Mouse (Mus musculus) CH12.LX (cell line): ENCODE results near the gene Scfd1. TPM values are rescaled to one million over a fixed set of nuclear protein-coding genes. Genes with fewer than 3 reads are reported as not detected.

Source experiments
- DNase-seq: peaks from one replicate; pipeline ENCODE4 v3.0.0-alpha.2; 2013; ENCODE audit errors: extremely low read depth
- H3K27ac ChIP-seq: 2 replicates; pipeline ENCODE4 v1.5.1; 2012; ENCODE audit warnings: low read depth, mild to moderate bottlenecking, control low read depth, moderate library complexity; ENCODE audit not compliant: insufficient read depth
- H3K27me3 ChIP-seq: replicated peaks from 2 replicates; pipeline ENCODE3; 2012; ENCODE audit warnings: inconsistent platforms
- H3K36me3 ChIP-seq, 2 experiments: replicated peaks in 1 of 2; 2 replicates each; pipeline versions ENCODE3 to v1.6.1; 2012; ENCODE audit warnings: inconsistent platforms in 1 of 2, low read length in 1 of 2, mild to moderate bottlenecking in 1 of 2, mixed read lengths in 1 of 2, moderate library complexity in 1 of 2; ENCODE audit not compliant: control insufficient read depth in 1 of 2, insufficient read depth in 1 of 2
- H3K4me1 ChIP-seq, 2 experiments: 2 replicates each; pipeline ENCODE4 v1.6.1; 2012; ENCODE audit warnings: inconsistent platforms in 1 of 2, moderate library complexity in 1 of 2; ENCODE audit not compliant: insufficient read depth in 2 of 2, control insufficient read depth in 1 of 2
- H3K4me2 ChIP-seq: 2 replicates; pipeline ENCODE4 v1.6.1; 2012; ENCODE audit warnings: low read depth, mild to moderate bottlenecking, control low read depth; ENCODE audit not compliant: poor library complexity, insufficient read depth, severe bottlenecking
- H3K4me3 ChIP-seq, 3 experiments: fragments of 150-350 bp in 1 of 3; sonication (generic) in 1 of 3; replicated peaks in 1 of 3; 2 replicates each; pipeline versions ENCODE3 to v1.5.1; 2011 to 2012; ENCODE audit warnings: low read depth in 2 of 3, low read length in 2 of 3, mild to moderate bottlenecking in 2 of 3, moderate library complexity in 2 of 3, control low read depth in 1 of 3, improper control_type of control experiment in 1 of 3, inconsistent platforms in 1 of 3, mixed read lengths in 1 of 3; ENCODE audit not compliant: poor library complexity in 1 of 3
- H3K79me2 ChIP-seq: replicated peaks from 2 replicates; pipeline ENCODE4 v1.6.1; 2012; ENCODE audit warnings: mild to moderate bottlenecking, moderate library complexity; ENCODE audit not compliant: control insufficient read depth, poor library complexity, insufficient read depth, severe bottlenecking; ENCODE audit errors: extremely low read depth
- H3K9ac ChIP-seq: 2 replicates; pipeline ENCODE4 v1.6.1; 2012; ENCODE audit warnings: low read depth, mild to moderate bottlenecking, control low read depth, moderate library complexity; ENCODE audit not compliant: insufficient read depth
- H3K9me3 ChIP-seq: replicated peaks from 2 replicates; pipeline ENCODE3; 2012; ENCODE audit warnings: low read length, inconsistent platforms, mixed read lengths
- CHD2 ChIP-seq: IDR thresholded peaks from 2 replicates; pipeline ENCODE4 v1.6.1; 2011; ENCODE audit warnings: low read length, improper control_type of control experiment
- CTCF ChIP-seq, 2 experiments: IDR thresholded peaks in 1 of 2; conservative IDR thresholded peaks in 1 of 2; 2 replicates each; pipeline ENCODE4 v1.5.1; 2011 to 2012; ENCODE audit warnings: low read depth in 2 of 2, low read length in 2 of 2, improper control_type of control experiment in 1 of 2, inconsistent platforms in 1 of 2, mild to moderate bottlenecking in 1 of 2, moderate library complexity in 1 of 2
- EP300 ChIP-seq: IDR thresholded peaks from 2 replicates; pipeline ENCODE4 v1.6.1; 2011; ENCODE audit warnings: low read length, improper control_type of control experiment
- IRF4 ChIP-seq: IDR thresholded peaks from 2 replicates; pipeline ENCODE4 v1.6.1; 2014; ENCODE audit warnings: low read depth, mild to moderate bottlenecking, inconsistent platforms, low read length, improper control_type of control experiment
- JUN ChIP-seq: IDR thresholded peaks from 2 replicates; pipeline ENCODE4 v1.6.1; 2011; ENCODE audit warnings: low read depth, mild to moderate bottlenecking, low read length, improper control_type of control experiment, moderate library complexity; ENCODE audit not compliant: insufficient read depth
- MAX ChIP-seq: IDR thresholded peaks from 2 replicates; pipeline ENCODE4 v1.6.1; 2011; ENCODE audit warnings: low read length, improper control_type of control experiment
- MEF2A ChIP-seq: IDR thresholded peaks from 2 replicates; pipeline ENCODE4 v1.6.1; 2014; ENCODE audit warnings: low read depth, mild to moderate bottlenecking, inconsistent platforms, low read length, improper control_type of control experiment, borderline replicate concordance
- MXI1 ChIP-seq: IDR thresholded peaks from 2 replicates; pipeline ENCODE4 v1.6.1; 2011; ENCODE audit warnings: mild to moderate bottlenecking, low read depth, low read length, improper control_type of control experiment
- MYC ChIP-seq: IDR thresholded peaks from 2 replicates; pipeline ENCODE4 v1.6.1; 2011; ENCODE audit warnings: low read depth, mild to moderate bottlenecking, improper control_type of control experiment, low read length
- NRF1 ChIP-seq: IDR thresholded peaks from 2 replicates; pipeline ENCODE4 v1.6.1; 2014; ENCODE audit warnings: low read depth, mild to moderate bottlenecking, inconsistent platforms, low read length, improper control_type of control experiment, moderate library complexity
- POLR2A ChIP-seq: IDR thresholded peaks from 2 replicates; pipeline ENCODE4 v1.6.1; 2011; ENCODE audit warnings: low read depth, mild to moderate bottlenecking, improper control_type of control experiment, low read length
- POLR2AphosphoS2 ChIP-seq: IDR thresholded peaks from 2 replicates; pipeline ENCODE4 v1.6.1; 2011; ENCODE audit warnings: low read depth, low read length, improper control_type of control experiment
- SIN3A ChIP-seq: IDR thresholded peaks from 2 replicates; pipeline ENCODE4 v1.6.1; 2012; ENCODE audit warnings: low read length, improper control_type of control experiment, inconsistent platforms
- ZC3H11A ChIP-seq: IDR thresholded peaks from 2 replicates; pipeline ENCODE4 v1.6.1; 2012; ENCODE audit warnings: low read depth, mild to moderate bottlenecking, inconsistent platforms, low read length, improper control_type of control experiment
- ZKSCAN1 ChIP-seq: IDR thresholded peaks from 2 replicates; pipeline ENCODE4 v1.6.1; 2012; ENCODE audit warnings: low read depth, inconsistent platforms, low read length, improper control_type of control experiment, borderline replicate concordance
- ZMIZ1 ChIP-seq: IDR thresholded peaks from 2 replicates; pipeline ENCODE4 v1.6.1; 2012; ENCODE audit warnings: low read depth, mild to moderate bottlenecking, inconsistent platforms, low read length, improper control_type of control experiment
- dilution Hi-C: fragments of 300-500 bp; cut with MboI; formaldehyde crosslinking; loops from 2 replicates; pipeline ENCODE4 v1.14.3; 2020; ENCODE audit warnings: low sequenced_read_pairs; ENCODE audit not compliant: extremely low pct_unique_long_range_greater_than_20kb, extremely low pct_ligation_motif_present
- in situ Hi-C: fragments of 300-500 bp; cut with MboI; formaldehyde crosslinking; loops from 3 replicates; pipeline ENCODE4 v1.14.3; 2019; ENCODE audit warnings: low sequenced_read_pairs, low pct_ligation_motif_present, low pct_unique_long_range_greater_than_20kb, mixed read lengths
- polyA plus RNA-seq: library from polyadenylated mRNA; unstranded; fragments of >175 nt; gene quantifications from 2 replicates; pipeline ENCODE4 v1.2.1, GENCODE M21; 2012; ENCODE audit warnings: low read depth; ENCODE audit not compliant: insufficient read length
- total RNA-seq, 2 experiments: library from RNA; depleted of rRNA; stranded (reverse); fragments of 300-350 nt in 1 of 2; fragments of >200 nt in 1 of 2; gene quantifications; 2 replicates each; pipeline ENCODE4 v1.2.3; 2012 to 2014

Gene Scfd1
- total and polyA plus RNA-seq, 3 experiments, result 39.3 to 91.7 (median 48.0) TPM

GRCm38 (mm10) chr12:51361294-51361693 lies 16.0 kb upstream of the Scfd1 start (continued):
- TF ChIP-seq MXI1, result no peak
- no peak for TF ChIP-seq POLR2A

- Histone ChIP-seq H3K27me3 (no peaks in the 10 kb centered on the region), H3K9me3 (no peaks in the 10 kb centered on the region), H3K4me1 (no peaks in the 10 kb centered on the region), H3K4me2 (no peak overlapping the region), H3K9ac (no peak overlapping the region), H3K79me2 (peaks cover 4% of the 10 kb centered on the region), H3K27ac (no peak overlapping the region), H3K36me3 (peaks cover 44 to 88% of the 10 kb centered on the region in 2 experiments), H3K4me3 (no peak overlapping the region)
- in situ Hi-C loops (no loop called here), dilution Hi-C loops (no loop called here)
- no peak for TF ChIP-seq MAX
- no peak for DNase-seq
Observed at GRCm38 (mm10) chr12:51362898-51363297, 14.4 kb upstream of the Scfd1 start.

GRCm38 (mm10) chr12:51368504-51368903 lies 8.8 kb upstream of the Scfd1 start:
- dilution Hi-C loops, result no loop called here
- H3K27me3 ChIP-seq, result no peaks in the 10 kb centered on the region
- H3K27ac ChIP-seq, result no peak overlapping the region
- no peak for DNase-seq
- no peak overlapping the region for H3K4me3 ChIP-seq
- no peak overlapping the region for H3K9ac ChIP-seq
- peaks cover 32 to 78% of the 10 kb centered on the region in 2 experiments for H3K36me3 ChIP-seq
- no peaks in the 10 kb centered on the region; the same call in 1 of the 2 replicates for H3K79me2 ChIP-seq
- TF ChIP-seq NRF1, result no peak
- TF ChIP-seq ZMIZ1, result no peak
- no peak for TF ChIP-seq POLR2AphosphoS2
- TF ChIP-seq MEF2A, result no peak
- TF ChIP-seq JUN, result no peak
- no peak for TF ChIP-seq SIN3A
- no peak for TF ChIP-seq EP300
- TF ChIP-seq CHD2, result no peak
- TF ChIP-seq MYC, result no peak
- TF ChIP-seq MAX, result no peak
- no peak for TF ChIP-seq CTCF (conservative IDR thresholded peaks at IDR 0.05 in 1 of 2, IDR thresholded peaks at IDR 0.05 in 1 of 2; ENCODE audit: low read depth in 2 of 2, low read length in 2 of 2)
- no peak for TF ChIP-seq IRF4
- TF ChIP-seq MXI1, result no peak
- TF ChIP-seq ZKSCAN1, result no peak
- TF ChIP-seq POLR2A, result no peak
- no peak for TF ChIP-seq ZC3H11A
- no peak overlapping the region for H3K4me2 ChIP-seq
- in situ Hi-C loops, result no loop called here
- no peaks in the 10 kb centered on the region for H3K4me1 ChIP-seq
- H3K9me3 ChIP-seq, result no peaks in the 10 kb centered on the region
